Mouse (Mus musculus): ENCODE measurements around the gene Myh10. TPM values are rescaled to one million over a fixed set of nuclear protein-coding genes. Genes with fewer than 3 reads are reported as not detected.
A peak's percentile ranks its signal among the peaks of the same experiment; 100 is the strongest.

The Myh10 gene
- polyA plus RNA-seq (2012; ENCODE audit: insufficient read depth, low replicate concordance): 0.67 and 1.9 TPM in 2 replicates

- TF ChIP-seq FLI1 (IDR thresholded peaks at IDR 0.05; ENCODE audit: low read length) (no peak), GATA1 (IDR thresholded peaks at IDR 0.05; ENCODE audit: borderline replicate concordance, low read length) (no peak)
- Histone ChIP-seq H3K4me1 (peaks cover 23% of the 10 kb centered on the region), H3K4me3 (replicated peaks) (peak within 1 kb of the TSS; percentile 93)
These were observed at the start of gene Myh10 for GRCm38 (mm10) chr11:68691321-68692009. Gene Myh10, plus strand, starts transcription at chr11:68691559.

GRCm38 (mm10) chr11:68644781-68645180, 46.6 kb upstream of the Myh10 start:
- Histone ChIP-seq H3K4me3 (replicated peaks) (no peak overlapping the region), H3K9me3 (peaks cover 5% of the 10 kb centered on the region), H3K36me3 (replicated peaks; ENCODE audit: low read length) (no peaks in the 10 kb centered on the region), H3K27me3 (replicated peaks) (peaks cover 29% of the 10 kb centered on the region), H3K4me1 (peaks cover 6% of the 10 kb centered on the region)
- no peak for TF ChIP-seq GATA1 (IDR thresholded peaks at IDR 0.05; ENCODE audit: borderline replicate concordance, low read length)
- no peak for TF ChIP-seq FLI1 (IDR thresholded peaks at IDR 0.05; ENCODE audit: low read length)

More at GRCm38 (mm10) chr11:68691321-68692009, at the start of gene Myh10:
- Histone ChIP-seq H3K27me3 (replicated peaks) (peaks cover 64% of the 10 kb centered on the region), H3K36me3 (replicated peaks; ENCODE audit: low read length) (no peaks in the 10 kb centered on the region), H3K9me3 (0 out of 2 replicates have a peak, but pooled peaks cover 4% of the 10 kb centered on the region)

- Histone ChIP-seq H3K27me3 (replicated peaks) (peaks cover 20% of the 10 kb centered on the region), H3K9me3 (no peaks in the 10 kb centered on the region), H3K36me3 (replicated peaks; ENCODE audit: low read length) (no peaks in the 10 kb centered on the region), H3K4me1 (peaks cover 6% of the 10 kb centered on the region), H3K4me3 (replicated peaks) (no peak overlapping the region)
- TF ChIP-seq GATA1 (IDR thresholded peaks at IDR 0.05; ENCODE audit: borderline replicate concordance, low read length): no peak
- no peak for TF ChIP-seq FLI1 (IDR thresholded peaks at IDR 0.05; ENCODE audit: low read length)
These were observed 43.6 kb upstream of the Myh10 start for GRCm38 (mm10) chr11:68647808-68648207.

- Histone ChIP-seq H3K4me3 (replicated peaks) (no peak overlapping the region), H3K9me3 (no peaks in the 10 kb centered on the region), H3K36me3 (replicated peaks; ENCODE audit: low read length) (no peaks in the 10 kb centered on the region), H3K4me1 (peaks cover 6% of the 10 kb centered on the region), H3K27me3 (replicated peaks) (peaks cover 22% of the 10 kb centered on the region)
- TF ChIP-seq GATA1 (IDR thresholded peaks at IDR 0.05; ENCODE audit: borderline replicate concordance, low read length): no peak
- TF ChIP-seq FLI1 (IDR thresholded peaks at IDR 0.05; ENCODE audit: low read length): no peak
These were observed 42.8 kb upstream of the Myh10 start for GRCm38 (mm10) chr11:68648385-68649148.

GRCm38 (mm10) chr11:68651518-68651917, 39.8 kb upstream of the Myh10 start:
- TF ChIP-seq FLI1 (IDR thresholded peaks at IDR 0.05; ENCODE audit: low read length): no peak
- no peak for TF ChIP-seq GATA1 (IDR thresholded peaks at IDR 0.05; ENCODE audit: borderline replicate concordance, low read length)
- Histone ChIP-seq H3K9me3 (no peaks in the 10 kb centered on the region), H3K27me3 (replicated peaks) (peaks cover 8% of the 10 kb centered on the region), H3K36me3 (replicated peaks; ENCODE audit: low read length) (no peaks in the 10 kb centered on the region), H3K4me1 (peaks cover 3% of the 10 kb centered on the region), H3K4me3 (replicated peaks) (no peak overlapping the region)

- Histone ChIP-seq H3K9me3 (no peaks in the 10 kb centered on the region), H3K36me3 (replicated peaks; ENCODE audit: low read length) (no peaks in the 10 kb centered on the region), H3K4me1 (no peaks in the 10 kb centered on the region), H3K4me3 (replicated peaks) (no peak overlapping the region), H3K27me3 (replicated peaks) (peaks cover 12% of the 10 kb centered on the region)
- TF ChIP-seq GATA1 (IDR thresholded peaks at IDR 0.05; ENCODE audit: borderline replicate concordance, low read length) (no peak), FLI1 (IDR thresholded peaks at IDR 0.05; ENCODE audit: low read length) (no peak)
These were observed 35.8 kb upstream of the Myh10 start for GRCm38 (mm10) chr11:68655524-68655923.

GRCm38 (mm10) chr11:68656887-68657685, 34.3 kb upstream of the Myh10 start:
- no peaks in the 10 kb centered on the region for H3K36me3 ChIP-seq (replicated peaks; ENCODE audit: low read length)
- no peak overlapping the region for H3K4me3 ChIP-seq (replicated peaks)
- TF ChIP-seq GATA1 (IDR thresholded peaks at IDR 0.05; ENCODE audit: borderline replicate concordance, low read length): no peak
- no peak for TF ChIP-seq FLI1 (IDR thresholded peaks at IDR 0.05; ENCODE audit: low read length)
- H3K27me3 ChIP-seq (replicated peaks): peaks cover 20% of the 10 kb centered on the region
- no peaks in the 10 kb centered on the region for H3K4me1 ChIP-seq
- no peaks in the 10 kb centered on the region for H3K9me3 ChIP-seq

- TF ChIP-seq FLI1 (IDR thresholded peaks at IDR 0.05; ENCODE audit: low read length): no peak
- TF ChIP-seq GATA1 (IDR thresholded peaks at IDR 0.05; ENCODE audit: borderline replicate concordance, low read length): no peak
- H3K4me3 ChIP-seq (replicated peaks): no peak overlapping the region
These were observed 33.5 kb upstream of the Myh10 start for GRCm38 (mm10) chr11:68657811-68658210.

GRCm38 (mm10) chr11:68665331-68665730, 26.0 kb upstream of the Myh10 start:
- Histone ChIP-seq H3K9me3 (peaks cover 18% of the 10 kb centered on the region), H3K27me3 (replicated peaks) (peaks cover 19% of the 10 kb centered on the region), H3K4me1 (no peaks in the 10 kb centered on the region), H3K4me3 (replicated peaks) (no peak overlapping the region), H3K36me3 (replicated peaks; ENCODE audit: low read length) (no peaks in the 10 kb centered on the region)
- TF ChIP-seq FLI1 (IDR thresholded peaks at IDR 0.05; ENCODE audit: low read length) (no peak), GATA1 (IDR thresholded peaks at IDR 0.05; ENCODE audit: borderline replicate concordance, low read length) (no peak)

More at GRCm38 (mm10) chr11:68657811-68658210, 33.5 kb upstream of the Myh10 start:
- Histone ChIP-seq H3K9me3 (no peaks in the 10 kb centered on the region), H3K4me1 (no peaks in the 10 kb centered on the region), H3K27me3 (replicated peaks) (peaks cover 22% of the 10 kb centered on the region), H3K36me3 (replicated peaks; ENCODE audit: low read length) (no peaks in the 10 kb centered on the region)
